Mouse (Mus musculus) liver, embryonic 14.5 days (tissue): ENCODE data around the gene Glis2. TPM values are rescaled to one million over a fixed set of nuclear protein-coding genes. Genes with fewer than 3 reads are reported as not detected.

Experiments
- ATAC-seq: fragments of 200-750 bp; cut with Nextera tagmentation; 2 replicates; pipeline ENCODE4 v1.8.0; 2017; ENCODE audit warnings: moderate number of reproducible peaks, mild to moderate bottlenecking, moderate library complexity; ENCODE audit not compliant: insufficient read depth
- DNase-seq, 3 experiments: peaks; one replicate each; pipeline ENCODE4 v3.0.0-alpha.2; 2012 to 2013; ENCODE audit warnings: low read depth in 3 of 3, low spot score in 3 of 3
- H3K27ac ChIP-seq: fragments of 300-500 bp; sonication (generic); 2 replicates; pipeline ENCODE4 v1.5.1; 2014; ENCODE audit warnings: moderate library complexity, mild to moderate bottlenecking, control low read depth, inconsistent platforms
- H3K27me3 ChIP-seq: fragments of 300-500 bp; sonication (generic); 2 replicates; pipeline ENCODE4 v1.6.1; 2014; ENCODE audit warnings: mild to moderate bottlenecking, low read length, moderate library complexity; ENCODE audit not compliant: control insufficient read depth, insufficient read depth
- H3K36me3 ChIP-seq: fragments of 300-500 bp; sonication (generic); replicated peaks from 2 replicates; pipeline ENCODE4 v1.6.1; 2014; ENCODE audit warnings: low read depth; ENCODE audit not compliant: control insufficient read depth, insufficient read depth
- H3K4me1 ChIP-seq, 2 experiments: fragments of 200-500 bp in 1 of 2; fragments of 300-500 bp in 1 of 2; sonication (generic) in 1 of 2; replicated peaks; 2 replicates each; pipeline ENCODE4 v1.6.1; 2012 to 2014; ENCODE audit warnings: antibody characterized with exemption in 1 of 2, inconsistent platforms in 1 of 2, low read length in 1 of 2; ENCODE audit not compliant: control insufficient read depth in 2 of 2, insufficient read depth in 2 of 2
- H3K4me2 ChIP-seq: fragments of 300-500 bp; sonication (generic); 2 replicates; pipeline ENCODE4 v1.6.1; 2014; ENCODE audit warnings: low read depth, mild to moderate bottlenecking, control low read depth, moderate library complexity
- H3K4me3 ChIP-seq, 2 experiments: fragments of 200-500 bp in 1 of 2; fragments of 300-500 bp in 1 of 2; sonication (generic) in 1 of 2; 2 replicates each; pipeline ENCODE4 v1.5.1; 2012 to 2014; ENCODE audit warnings: low read depth in 2 of 2, low read length in 2 of 2, mild to moderate bottlenecking in 2 of 2, control low read depth in 1 of 2, inconsistent platforms in 1 of 2, moderate library complexity in 1 of 2; ENCODE audit not compliant: insufficient read depth in 1 of 2
- H3K9ac ChIP-seq: fragments of 300-500 bp; sonication (generic); replicated peaks from 2 replicates; pipeline ENCODE4 v1.6.1; 2014; ENCODE audit warnings: mild to moderate bottlenecking, control low read depth, moderate library complexity
- H3K9me3 ChIP-seq: fragments of 300-500 bp; sonication (generic); 2 replicates; pipeline ENCODE4 v1.6.1; 2016; ENCODE audit warnings: low read length, mixed read lengths; ENCODE audit not compliant: control insufficient read depth
- CTCF ChIP-seq: IDR thresholded peaks from 2 replicates; pipeline ENCODE4 v1.5.1; 2016; ENCODE audit warnings: antibody characterized with exemption, low read depth, control low read depth
- EP300 ChIP-seq: IDR thresholded peaks from 2 replicates; pipeline ENCODE4 v1.6.1; 2016; ENCODE audit warnings: antibody characterized with exemption, low read depth
- WGBS: fragments of 180-500 bp; shearing (Covaris S2); extraction: QIAGEN DNeasy Blood & Tissue Kit; methylation state at CpG from one replicate; pipeline ENCODE4 v1.1.7; 2014; ENCODE audit not compliant: insufficient replicate concordance; 5-methylcytosine and 5-hydroxymethylcytosine counted together
- polyA plus RNA-seq, 2 experiments: library from polyadenylated mRNA; depleted of rRNA in 1 of 2; stranded (reverse) in 1 of 2; unstranded in 1 of 2; fragments of >200 nt; fragmentation: Nextera tagmentation in 1 of 2; extraction: Ambion mirVana in 1 of 2; gene quantifications; 2 replicates each; pipeline versions ENCODE4 v1.2.1 to v1.2.3; 2012 to 2014

Glis2 gene
- polyA plus RNA-seq, 2 experiments, result 1.7 to 2.8 TPM

DNA sequence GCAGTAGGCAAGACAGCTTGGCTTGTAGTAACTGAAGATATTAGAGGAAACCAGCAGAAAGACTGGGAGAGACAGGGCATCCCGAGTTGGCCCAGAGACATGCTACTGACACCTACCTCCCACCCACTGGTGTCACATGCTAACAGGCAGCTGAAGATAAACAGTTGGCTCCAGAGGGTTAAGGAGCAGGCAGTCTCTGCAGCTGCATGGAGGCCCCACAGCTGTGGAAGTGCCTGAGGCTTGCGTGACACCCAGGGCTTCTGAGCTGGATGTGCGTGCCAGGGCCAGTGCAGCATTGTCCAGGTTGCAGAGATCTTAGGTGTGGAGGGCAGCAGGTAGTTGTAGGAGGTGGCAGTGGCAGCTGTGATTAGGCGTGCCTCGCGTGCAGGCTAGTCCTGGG is 32.6 kb downstream of the Glis2 start:
- no peak for TF ChIP-seq EP300
- H3K9ac ChIP-seq, result no peak overlapping the region
- ATAC-seq, result no peak

DNA sequence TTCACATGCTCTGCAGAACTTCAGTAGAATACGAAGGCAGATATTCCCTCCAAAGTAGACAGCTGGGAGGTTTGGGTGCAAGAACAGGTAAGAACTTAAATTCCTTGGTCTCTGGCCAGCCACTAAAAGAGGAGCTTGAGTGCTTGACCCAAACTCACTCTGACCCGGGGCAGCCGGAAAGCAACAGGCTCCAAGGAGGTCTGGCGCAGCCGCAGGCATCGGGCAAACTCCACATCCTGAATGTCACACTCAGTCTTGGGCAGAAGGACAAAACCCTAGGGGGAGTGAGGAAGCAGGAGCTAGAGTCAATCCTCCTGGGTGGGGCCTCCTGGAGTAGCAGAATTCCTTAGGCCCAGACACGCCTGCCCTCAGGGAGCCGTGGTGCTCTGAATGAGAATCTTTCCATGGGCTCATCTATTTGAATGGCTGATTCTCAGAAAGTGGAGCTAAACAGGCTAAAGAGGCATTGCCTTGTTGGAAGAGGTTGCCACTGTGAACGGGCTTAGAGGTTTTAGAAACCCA is 34.4 kb downstream of the Glis2 start:
- 85% methylated on average over 9 of the region's 9 CpGs for WGBS
- no peaks in the 10 kb centered on the region for H3K27me3 ChIP-seq
- H3K9ac ChIP-seq, result no peak overlapping the region
- no peak overlapping the region for H3K4me2 ChIP-seq
- no peak overlapping the region for H3K27ac ChIP-seq
- no peak for DNase-seq
- ATAC-seq, result no peak
- TF ChIP-seq EP300 (no peak), CTCF (no peak)
- H3K4me3 ChIP-seq, result no peak overlapping the region
- peaks cover 4% of the 10 kb centered on the region in 2 experiments for H3K4me1 ChIP-seq
- no peaks in the 10 kb centered on the region for H3K36me3 ChIP-seq
- no peaks in the 10 kb centered on the region for H3K9me3 ChIP-seq

More for the DNA sequence above, 32.6 kb downstream of the Glis2 start:
- peaks cover 14 to 18% of the 10 kb centered on the region in 2 experiments for H3K4me1 ChIP-seq
- H3K4me2 ChIP-seq, result no peak overlapping the region
- no peak overlapping the region for H3K4me3 ChIP-seq
- no peaks in the 10 kb centered on the region for H3K9me3 ChIP-seq
- 70% methylated on average over 6 of the region's 6 CpGs for WGBS
- H3K27ac ChIP-seq, result no peak overlapping the region
- no peak for DNase-seq
- no peaks in the 10 kb centered on the region for H3K36me3 ChIP-seq
- H3K27me3 ChIP-seq, result no peaks in the 10 kb centered on the region

DNA sequence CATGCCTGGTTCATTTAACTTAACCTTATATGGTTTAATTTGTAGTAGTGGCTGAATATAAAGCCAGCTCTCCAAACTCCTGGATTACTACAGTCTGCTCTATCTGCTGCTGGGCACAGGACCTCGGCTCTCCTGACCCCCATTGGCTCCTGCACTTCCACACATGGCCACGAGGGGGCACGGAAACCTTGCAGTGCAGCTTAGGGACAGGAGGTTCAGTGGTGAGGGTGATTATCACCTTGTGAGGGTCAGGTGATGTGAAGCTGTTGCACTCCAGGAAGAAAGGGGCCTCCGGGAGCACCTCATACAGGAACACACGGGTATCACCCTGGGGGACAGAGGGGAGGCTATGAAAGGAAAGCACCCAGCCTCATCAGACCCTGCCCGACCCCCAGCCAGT is 35.4 kb downstream of the Glis2 start:
- H3K36me3 ChIP-seq, result no peaks in the 10 kb centered on the region
- no peak overlapping the region for H3K9ac ChIP-seq
- H3K4me2 ChIP-seq, result no peak overlapping the region
- WGBS, result 18% methylated on average over 6 of the region's 6 CpGs
- no peak for TF ChIP-seq EP300
- TF ChIP-seq CTCF, result peak; percentile 100
- ATAC-seq, result 0 out of 2 replicates have a peak, but pooled peaks have one; percentile 46
- no peak overlapping the region for H3K4me3 ChIP-seq
- no peaks in the 10 kb centered on the region for H3K27me3 ChIP-seq
- no peaks in the 10 kb centered on the region for H3K9me3 ChIP-seq
- H3K27ac ChIP-seq, result no peak overlapping the region
- DNase-seq, result peak in 2 of 3 experiments; percentile 48 to 53
- peaks cover 2% of the 10 kb centered on the region in 2 experiments; a peak in 2 of 4 replicates for H3K4me1 ChIP-seq

DNA sequence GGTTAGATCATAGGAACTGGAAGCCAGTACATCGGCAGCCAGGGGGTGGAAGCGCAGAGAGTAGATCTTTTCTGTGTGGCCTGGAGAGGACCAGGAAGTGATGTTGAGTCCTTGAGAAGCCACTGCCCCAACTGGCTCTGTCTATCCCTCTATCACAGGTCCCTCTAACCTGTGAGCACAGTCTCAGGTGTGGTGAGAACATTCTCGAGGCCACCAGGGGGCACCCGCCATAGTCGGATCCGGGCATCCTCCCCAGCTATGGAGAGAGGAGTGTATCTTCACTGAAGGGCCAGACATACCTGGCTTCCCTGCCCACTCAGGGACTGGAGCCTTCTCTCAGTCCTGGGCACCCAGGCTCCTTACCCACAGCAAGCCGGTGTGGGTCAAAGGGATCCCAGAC is 37.5 kb downstream of the Glis2 start:
- H3K27me3 ChIP-seq, result no peaks in the 10 kb centered on the region
- H3K4me1 ChIP-seq, result peaks cover 4 to 7% of the 10 kb centered on the region in 2 experiments
- no peaks in the 10 kb centered on the region for H3K36me3 ChIP-seq
- WGBS, result 50% methylated on average over 7 of the region's 7 CpGs
- no peak overlapping the region for H3K4me2 ChIP-seq
- ATAC-seq (no peak), DNase-seq (no peak)
- H3K4me3 ChIP-seq, result no peak overlapping the region
- no peaks in the 10 kb centered on the region for H3K9me3 ChIP-seq
- TF ChIP-seq EP300, result no peak
- peak; percentile 68 for TF ChIP-seq CTCF
- H3K9ac ChIP-seq, result no peak overlapping the region
- H3K27ac ChIP-seq, result no peak overlapping the region

DNA sequence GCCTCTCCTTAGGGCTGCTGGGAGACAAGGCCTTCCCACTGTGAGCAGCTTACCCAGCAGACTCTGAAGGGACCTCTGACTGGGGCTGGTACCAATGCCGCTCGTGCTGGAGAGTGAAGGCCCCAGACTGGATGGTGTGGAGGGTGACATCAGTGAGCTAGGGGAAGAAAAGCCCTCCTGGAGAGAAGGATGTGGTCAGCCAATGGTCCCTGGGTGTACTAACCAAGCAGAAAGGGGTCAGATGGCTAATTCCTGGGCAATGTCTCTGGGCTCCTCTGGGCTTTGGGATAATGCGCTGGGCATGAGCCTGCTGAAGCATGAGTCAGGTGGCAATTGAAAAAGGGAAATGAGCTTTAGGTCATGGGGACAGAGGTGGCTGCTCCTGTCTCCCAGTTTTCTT is 39.1 kb downstream of the Glis2 start:
- no peak for ATAC-seq
- Histone ChIP-seq H3K4me1 (peaks cover 4 to 7% of the 10 kb centered on the region in 2 experiments), H3K4me3 (no peak overlapping the region), H3K9me3 (no peaks in the 10 kb centered on the region), H3K36me3 (no peaks in the 10 kb centered on the region), H3K9ac (no peak overlapping the region), H3K27me3 (no peaks in the 10 kb centered on the region), H3K4me2 (no peak overlapping the region), H3K27ac (no peak overlapping the region)
- WGBS, result 89% methylated on average over 3 of the region's 3 CpGs
- TF ChIP-seq EP300, result no peak
- no peak for TF ChIP-seq CTCF
- no peak for DNase-seq
